Mouse (Mus musculus): ENCODE data around the gene Zfp990.
"Not testable (repeated sequence)": the region's sequence is repeated elsewhere in the genome, so short reads cannot be mapped to it uniquely, and the experiment has no call there.

- TF ChIP-seq POLR2A (IDR thresholded peaks at IDR 0.05; ENCODE audit: borderline replicate concordance, low read depth, low read length); CTCF (IDR thresholded peaks at IDR 0.05; ENCODE audit: low read depth, low read length): not testable (repeated sequence)
These were observed 17.2 kb upstream of the Zfp990 start for GRCm38 (mm10) chr4:145493316-145493715.

Measured in bone marrow macrophage, adult 2 months (primary cell).